Mouse (Mus musculus) midbrain, embryonic 14.5 days (tissue): ENCODE measurements around the gene Dyrk1a. TPM values are rescaled to one million over a fixed set of nuclear protein-coding genes. Genes with fewer than 3 reads are reported as not detected.

Experiments
- ATAC-seq: fragments of 200-750 bp; cut with Nextera tagmentation; 2 replicates; pipeline ENCODE4 v1.8.0; 2017; ENCODE audit warnings: moderate number of reproducible peaks, moderate library complexity; ENCODE audit not compliant: low FRiP score, low TSS enrichment
- DNase-seq: peaks from one replicate; pipeline ENCODE4 v3.0.0-alpha.2; 2015
- H3K27ac ChIP-seq: fragments of 300-500 bp; sonication (generic); replicated peaks from 2 replicates; pipeline ENCODE4 v1.5.1; 2014; ENCODE audit warnings: mild to moderate bottlenecking, low read depth, low read length, moderate library complexity
- H3K27me3 ChIP-seq: fragments of 300-500 bp; sonication (generic); 2 replicates; pipeline ENCODE4 v1.6.1; 2014; ENCODE audit warnings: low read length, control low read depth, mixed read lengths; ENCODE audit not compliant: control insufficient read depth, insufficient read depth
- H3K36me3 ChIP-seq: fragments of 300-500 bp; sonication (generic); 2 replicates; pipeline ENCODE4 v1.6.1; 2014; ENCODE audit warnings: low read length, control low read depth; ENCODE audit not compliant: control insufficient read depth, insufficient read depth
- H3K4me1 ChIP-seq: fragments of 300-500 bp; sonication (generic); 2 replicates; pipeline ENCODE4 v1.6.1; 2014; ENCODE audit warnings: mild to moderate bottlenecking, antibody characterized with exemption, low read length, control low read depth; ENCODE audit not compliant: control insufficient read depth, insufficient read depth
- H3K4me2 ChIP-seq: fragments of 300-500 bp; sonication (generic); 2 replicates; pipeline ENCODE4 v1.6.1; 2014; ENCODE audit warnings: mild to moderate bottlenecking, low read length, moderate library complexity
- H3K4me3 ChIP-seq: fragments of 300-500 bp; sonication (generic); replicated peaks from 2 replicates; pipeline ENCODE4 v1.5.1; 2014; ENCODE audit warnings: low read depth, low read length
- H3K9ac ChIP-seq: fragments of 300-500 bp; sonication (generic); replicated peaks from 2 replicates; pipeline ENCODE4 v1.6.1; 2014; ENCODE audit warnings: mild to moderate bottlenecking, low read length, moderate library complexity
- H3K9me3 ChIP-seq: fragments of 300-500 bp; sonication (generic); 2 replicates; pipeline ENCODE4 v1.6.1; 2016; ENCODE audit warnings: low read length, control low read depth, mixed read lengths; ENCODE audit not compliant: control insufficient read depth
- WGBS: fragments of 180-500 bp; shearing (Covaris S2); extraction: QIAGEN DNeasy Blood & Tissue Kit; methylation state at CpG from one replicate; pipeline ENCODE4 v1.1.7; 2014; 5-methylcytosine and 5-hydroxymethylcytosine counted together
- polyA plus RNA-seq: library from polyadenylated mRNA; unstranded; fragments of >200 nt; fragmentation: Nextera tagmentation; extraction: Ambion mirVana; gene quantifications from 2 replicates; pipeline ENCODE4 v1.2.1, GENCODE M21; 2014

Gene Dyrk1a
- polyA plus RNA-seq, 1 experiment from 2014 or later = 16.8 TPM

DNA sequence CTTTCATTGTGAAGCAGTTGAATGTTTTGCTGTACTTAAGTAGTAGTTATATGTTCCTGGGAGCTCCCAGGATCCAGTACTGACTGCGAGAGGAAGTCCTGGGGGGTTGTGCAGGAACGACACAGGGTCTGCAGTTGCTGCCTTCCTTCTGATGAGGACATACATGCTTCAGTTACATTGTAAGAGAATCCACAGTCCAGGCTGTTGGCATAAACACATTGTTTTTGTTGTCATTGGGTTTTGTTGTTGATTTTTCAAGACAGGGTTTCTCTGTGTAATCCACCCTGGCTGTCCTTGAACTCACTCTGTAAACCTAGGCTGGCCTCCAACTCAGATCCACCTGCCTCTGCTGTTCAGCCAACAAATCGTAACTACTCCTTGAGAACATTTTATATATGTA, 80.1 kb downstream of the Dyrk1a start:
- Histone ChIP-seq H3K27me3 (no peaks in the 10 kb centered on the region), H3K4me3 (no peak overlapping the region), H3K4me2 (no peak overlapping the region), H3K4me1 (0 out of 2 replicates have a peak, but pooled peaks cover 9% of the 10 kb centered on the region), H3K9ac (no peak overlapping the region), H3K36me3 (no peaks in the 10 kb centered on the region), H3K9me3 (no peaks in the 10 kb centered on the region), H3K27ac (no peak overlapping the region)
- DNase-seq (no peak), ATAC-seq (no peak)
- WGBS = 86% methylated on average over 3 of the region's 3 CpGs

DNA sequence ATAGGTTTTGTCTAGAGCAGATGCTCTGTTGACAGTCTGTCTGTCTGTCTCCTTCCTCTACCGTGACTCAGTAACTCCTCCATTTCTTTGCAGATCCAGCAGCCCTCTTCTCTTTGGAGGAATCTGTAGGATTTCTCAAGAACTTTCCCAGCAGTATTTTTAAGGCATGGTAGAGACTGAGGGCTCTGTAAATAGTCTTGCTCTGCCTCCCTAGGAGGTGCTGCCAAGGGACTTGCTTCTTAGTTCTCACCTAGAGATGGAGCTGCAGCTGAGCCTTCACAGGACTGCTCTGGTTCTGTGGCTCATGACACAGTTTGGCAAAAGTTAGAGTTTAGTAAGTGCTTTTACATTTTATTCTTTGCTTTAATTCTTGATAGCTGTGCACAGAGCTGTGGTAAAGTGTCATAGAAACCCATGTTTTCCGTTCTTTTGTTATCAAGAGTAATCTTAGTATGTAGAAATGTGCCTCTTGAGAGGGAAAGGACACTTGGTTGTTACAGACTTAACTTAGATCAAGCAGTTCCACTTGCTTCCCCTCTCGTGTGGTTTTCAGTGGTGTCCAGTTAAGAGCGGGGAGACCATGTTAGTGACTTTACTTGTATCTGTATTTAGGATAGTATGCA, 82.4 kb downstream of the Dyrk1a start:
- Histone ChIP-seq H3K9ac (no peak overlapping the region), H3K27ac (no peak overlapping the region), H3K27me3 (no peaks in the 10 kb centered on the region), H3K4me3 (no peak overlapping the region), H3K9me3 (no peaks in the 10 kb centered on the region), H3K4me1 (0 out of 2 replicates have a peak, but pooled peaks cover 9% of the 10 kb centered on the region), H3K36me3 (no peaks in the 10 kb centered on the region), H3K4me2 (no peak overlapping the region)
- ATAC-seq = no peak
- 74% methylated on average over 4 of the region's 4 CpGs for WGBS
- DNase-seq = no peak

DNA sequence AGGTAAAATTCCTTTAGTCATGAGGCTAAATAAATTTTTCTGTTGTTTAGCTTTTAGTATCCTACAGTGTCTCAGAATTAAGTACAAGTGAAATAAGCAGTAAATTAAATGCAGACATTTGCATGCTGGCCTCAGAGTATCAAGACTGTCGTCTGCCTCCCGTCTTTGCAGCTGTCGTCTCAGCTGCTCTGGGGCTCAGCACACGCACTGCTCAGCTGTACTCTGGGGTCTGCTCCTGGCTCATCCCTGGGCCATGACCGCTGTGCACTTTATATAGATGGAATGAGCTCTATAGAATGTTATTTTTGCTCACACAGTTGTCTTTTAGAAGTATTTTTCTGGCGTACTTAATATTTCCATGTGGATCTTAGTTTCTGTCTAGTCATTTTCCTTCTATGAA, 85.3 kb downstream of the Dyrk1a start:
- Histone ChIP-seq H3K4me3 (no peak overlapping the region), H3K4me2 (no peak overlapping the region), H3K27me3 (no peaks in the 10 kb centered on the region), H3K27ac (no peak overlapping the region), H3K9ac (no peak overlapping the region), H3K4me1 (peaks cover 9% of the 10 kb centered on the region; the same call in 1 of the 2 replicates), H3K9me3 (no peaks in the 10 kb centered on the region), H3K36me3 (0 out of 2 replicates have a peak, but pooled peaks cover 2% of the 10 kb centered on the region)
- no peak for DNase-seq
- WGBS = 28% methylated on average over 6 of the region's 6 CpGs
- no peak for ATAC-seq

DNA sequence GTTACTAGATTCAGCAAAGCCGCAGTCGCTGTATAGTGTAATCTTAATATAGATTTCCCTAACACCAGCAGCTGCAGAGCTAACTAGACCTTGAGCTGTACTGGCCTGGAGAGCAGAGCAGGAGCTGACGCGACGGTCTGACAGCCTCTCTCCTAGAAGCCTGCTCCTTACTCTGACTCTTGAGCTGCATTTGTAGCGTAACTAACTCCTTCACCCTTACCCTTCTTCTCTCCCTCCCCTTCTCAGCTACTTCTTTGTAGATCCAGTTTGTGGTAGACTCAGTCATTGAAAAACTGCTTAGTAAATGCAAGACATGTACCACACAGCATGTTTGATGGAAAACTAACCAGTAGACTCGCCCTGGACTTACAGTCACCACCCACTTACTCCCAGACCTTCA, 87.1 kb downstream of the Dyrk1a start:
- no peak for ATAC-seq
- no peak overlapping the region for H3K4me2 ChIP-seq
- no peak overlapping the region for H3K4me3 ChIP-seq
- no peak overlapping the region for H3K27ac ChIP-seq
- no peak for DNase-seq
- no peaks in the 10 kb centered on the region for H3K27me3 ChIP-seq
- 0 out of 2 replicates have a peak, but pooled peaks cover 4% of the 10 kb centered on the region for H3K36me3 ChIP-seq
- H3K4me1 ChIP-seq = peaks cover 9% of the 10 kb centered on the region; the same call in 1 of the 2 replicates
- WGBS = 77% methylated on average over 7 of the region's 7 CpGs
- no peaks in the 10 kb centered on the region for H3K9me3 ChIP-seq
- no peak overlapping the region for H3K9ac ChIP-seq

DNA sequence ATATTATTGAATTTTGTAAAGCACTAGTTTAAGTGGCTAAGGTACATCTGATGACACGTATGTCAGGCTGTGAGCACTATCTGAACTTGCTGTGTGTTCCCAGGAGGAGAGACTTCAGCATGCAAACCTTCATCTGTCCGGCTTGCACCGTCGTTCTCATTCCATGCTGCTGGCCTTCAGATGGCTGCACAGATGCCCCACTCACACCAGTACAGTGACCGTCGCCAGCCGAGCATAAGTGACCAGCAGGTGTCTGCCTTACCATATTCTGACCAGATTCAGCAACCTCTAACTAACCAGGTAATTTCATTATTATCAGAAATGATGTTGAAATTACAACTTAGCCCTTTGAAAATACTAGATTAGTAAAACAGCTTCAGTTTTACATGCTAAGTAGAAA, 89.6 kb downstream of the Dyrk1a start:
- no peak overlapping the region for H3K9ac ChIP-seq
- no peak overlapping the region for H3K4me3 ChIP-seq
- H3K27ac ChIP-seq = no peak overlapping the region
- ATAC-seq = no peak
- H3K27me3 ChIP-seq = no peaks in the 10 kb centered on the region
- 88% methylated on average over 7 of the region's 7 CpGs for WGBS
- H3K4me2 ChIP-seq = no peak overlapping the region
- 0 out of 2 replicates have a peak, but pooled peaks cover 4% of the 10 kb centered on the region for H3K36me3 ChIP-seq
- peaks cover 3% of the 10 kb centered on the region; the same call in 1 of the 2 replicates for H3K4me1 ChIP-seq
- no peaks in the 10 kb centered on the region for H3K9me3 ChIP-seq
- DNase-seq = no peak

DNA sequence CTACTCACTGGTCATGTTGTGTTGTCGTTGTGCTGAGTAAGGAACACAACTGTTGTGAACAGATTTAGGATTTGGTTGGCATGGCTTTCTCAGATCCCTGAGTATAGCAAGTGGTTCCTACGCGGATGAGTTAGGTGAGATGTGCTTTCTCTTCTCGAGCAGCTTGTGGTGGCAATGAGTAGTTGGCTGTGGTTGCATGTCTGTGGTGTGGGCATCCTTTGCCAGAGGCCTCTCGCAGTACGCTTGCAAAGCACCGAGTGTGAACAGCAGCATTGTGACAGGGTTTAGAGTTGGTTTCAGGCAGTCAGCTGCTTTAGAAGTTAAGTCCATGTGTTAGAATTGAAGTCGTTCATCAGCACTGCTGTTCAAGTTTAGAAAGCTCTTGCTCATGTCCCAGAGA, 90.4 kb downstream of the Dyrk1a start:
- no peaks in the 10 kb centered on the region for H3K9me3 ChIP-seq
- peaks cover 3% of the 10 kb centered on the region; the same call in 1 of the 2 replicates for H3K4me1 ChIP-seq
- no peak for DNase-seq
- peaks cover 9% of the 10 kb centered on the region; the same call in 1 of the 2 replicates for H3K36me3 ChIP-seq
- ATAC-seq = no peak
- H3K4me2 ChIP-seq = no peak overlapping the region
- H3K4me3 ChIP-seq = no peak overlapping the region
- no peaks in the 10 kb centered on the region for H3K27me3 ChIP-seq
- H3K27ac ChIP-seq = no peak overlapping the region
- WGBS = 96% methylated on average over 8 of the region's 8 CpGs
- H3K9ac ChIP-seq = no peak overlapping the region

DNA sequence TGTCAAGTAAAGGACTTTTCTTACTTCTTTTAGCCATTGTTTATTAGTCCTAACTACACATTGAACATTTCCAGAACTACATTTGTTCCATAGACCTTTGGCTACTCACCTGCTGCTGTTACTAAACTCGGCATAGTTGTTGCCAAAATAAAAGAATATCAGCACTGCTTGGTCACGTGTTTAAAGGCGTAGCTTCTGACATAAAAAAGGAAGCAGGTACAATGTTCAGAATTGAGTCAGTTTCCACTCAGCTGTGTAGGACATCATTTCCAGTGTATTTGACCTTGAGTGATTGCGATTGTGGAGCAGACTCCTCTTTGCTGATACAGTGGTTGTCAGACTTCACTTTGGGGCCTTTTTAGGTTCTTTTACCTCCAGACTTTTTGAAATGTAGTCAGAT, 97.7 kb downstream of the Dyrk1a start:
- peaks cover 63% of the 10 kb centered on the region for H3K36me3 ChIP-seq
- WGBS = 92% methylated on average over 4 of the region's 4 CpGs
- H3K4me1 ChIP-seq = no peaks in the 10 kb centered on the region
- ATAC-seq = no peak
- H3K9ac ChIP-seq = no peak overlapping the region
- DNase-seq = no peak
- H3K27me3 ChIP-seq = no peaks in the 10 kb centered on the region
- no peaks in the 10 kb centered on the region for H3K9me3 ChIP-seq
- H3K27ac ChIP-seq = no peak overlapping the region
- H3K4me3 ChIP-seq = no peak overlapping the region
- no peak overlapping the region for H3K4me2 ChIP-seq

DNA sequence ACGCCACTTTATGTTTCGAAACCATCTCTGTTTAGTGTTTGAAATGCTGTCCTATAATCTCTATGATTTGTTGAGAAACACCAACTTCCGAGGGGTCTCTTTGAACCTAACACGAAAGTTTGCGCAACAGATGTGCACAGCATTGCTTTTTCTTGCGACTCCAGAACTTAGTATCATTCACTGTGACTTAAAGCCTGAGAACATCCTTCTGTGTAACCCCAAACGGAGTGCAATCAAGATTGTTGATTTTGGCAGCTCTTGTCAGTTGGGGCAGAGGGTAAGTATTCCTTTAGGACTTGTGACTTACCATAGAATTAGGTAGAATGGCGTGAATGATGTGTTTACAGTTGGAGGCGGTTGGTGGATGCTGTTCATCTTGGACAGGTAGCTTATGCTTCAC, 101.5 kb downstream of the Dyrk1a start:
- Histone ChIP-seq H3K4me3 (no peak overlapping the region), H3K4me1 (no peaks in the 10 kb centered on the region), H3K27me3 (no peaks in the 10 kb centered on the region), H3K27ac (no peak overlapping the region), H3K9ac (no peak overlapping the region), H3K4me2 (no peak overlapping the region), H3K36me3 (peaks cover 72% of the 10 kb centered on the region), H3K9me3 (no peaks in the 10 kb centered on the region)
- DNase-seq (no peak), ATAC-seq (no peak)
- 93% methylated on average over 9 of the region's 9 CpGs for WGBS

DNA sequence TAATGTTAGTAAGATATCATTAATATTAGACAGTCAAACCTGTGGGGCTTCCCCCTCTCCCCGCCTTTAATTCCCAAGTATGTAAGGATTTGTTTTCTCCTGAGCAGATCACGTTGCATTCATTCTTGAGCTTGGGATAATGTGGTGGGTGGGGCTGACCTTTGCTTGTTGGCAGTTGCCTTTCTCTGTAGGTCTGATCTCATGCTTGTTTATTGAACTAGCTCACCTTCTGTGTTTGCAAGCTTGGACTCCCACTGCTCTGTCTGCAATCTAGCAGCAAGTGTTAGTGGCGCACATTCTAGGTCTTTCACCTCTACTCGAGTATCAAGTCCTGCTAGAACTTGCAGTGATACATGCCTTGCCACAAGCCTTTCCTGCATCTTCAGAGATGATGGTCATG, 111.1 kb downstream of the Dyrk1a start:
- Histone ChIP-seq H3K4me1 (no peaks in the 10 kb centered on the region), H3K9ac (no peak overlapping the region), H3K36me3 (peaks cover 28% of the 10 kb centered on the region), H3K27ac (no peak overlapping the region), H3K4me3 (no peak overlapping the region), H3K4me2 (no peak overlapping the region), H3K27me3 (no peaks in the 10 kb centered on the region), H3K9me3 (no peaks in the 10 kb centered on the region)
- no peak for DNase-seq
- no peak for ATAC-seq
- 58% methylated on average over 4 of the region's 4 CpGs for WGBS
